Mouse (Mus musculus): ENCODE measurements at regions not wholly inside any gene's neighbourhood (a gene's known extent, or its start where the extent isn't known, plus 50 kb on each side); places are given as distances from the start of the nearest gene placed in this dataset.

- TF ChIP-seq CTCF (conservative IDR thresholded peaks at IDR 0.05 in 1 of 2, IDR thresholded peaks at IDR 0.05 in 1 of 2; ENCODE audit: low read depth in 2 of 2, low read length in 2 of 2) = no peak
- no peak for TF ChIP-seq JUND (conservative IDR thresholded peaks at IDR 0.05; ENCODE audit: low read depth, low read length)
- no peak for TF ChIP-seq NRF1 (IDR thresholded peaks at IDR 0.05; ENCODE audit: low read depth, low read length)
These were observed 228.0 kb upstream of the Cdh13 start for GRCm38 (mm10) chr8:118055536-118055935.
